Mouse (Mus musculus): ENCODE measurements around the gene Foxn3.

GRCm38 (mm10) chr12:99163342-99163682 is 400.1 kb downstream of the Foxn3 start:
- TF ChIP-seq CTCF (IDR thresholded peaks at IDR 0.05; ENCODE audit: insufficient read depth, low read depth, low read length) (no peak), POLR2A (IDR thresholded peaks at IDR 0.05; ENCODE audit: insufficient read depth, low read depth, low read length) (no peak)

Data from olfactory bulb, adult 2 months (tissue).